Mouse (Mus musculus) frontal cortex, adult (tissue): ENCODE measurements at regions not wholly inside any gene's neighbourhood (a gene's known extent, or its start where the extent isn't known, plus 50 kb on each side); places are given as distances from the start of the nearest gene placed in this dataset.

Experiments
- ATAC-seq: cut with Nextera tagmentation; 2 replicates; pipeline ENCODE4 v1.9.2; 2017; ENCODE audit warnings: mild to moderate bottlenecking, moderate library complexity, mixed read lengths; ENCODE audit not compliant: low TSS enrichment

GRCm38 (mm10) chr13:16100253-16100652 is 88.6 kb downstream of the Inhba start:
- ATAC-seq = no peak

DNA sequence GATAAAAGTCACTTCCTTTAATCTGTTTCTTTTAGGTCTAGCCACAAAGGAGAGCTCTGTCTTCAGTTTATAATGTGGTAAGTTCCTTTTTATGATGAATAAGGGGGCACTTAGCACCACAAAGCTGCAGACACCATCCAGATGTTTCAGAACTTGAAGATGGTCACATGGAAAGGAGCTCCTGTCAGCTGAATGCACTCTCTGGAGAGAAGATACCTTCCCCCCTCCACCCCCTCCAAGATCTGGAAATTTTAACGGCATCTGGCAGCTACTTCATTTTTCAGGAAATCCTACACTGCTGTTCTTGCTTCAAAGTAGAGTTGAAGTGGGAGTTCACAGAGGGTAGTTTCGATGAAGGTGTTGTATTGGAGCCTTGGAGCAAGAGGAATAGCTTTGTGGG is 103.2 kb downstream of the Inhba start:
- ATAC-seq = peak; percentile 47

DNA sequence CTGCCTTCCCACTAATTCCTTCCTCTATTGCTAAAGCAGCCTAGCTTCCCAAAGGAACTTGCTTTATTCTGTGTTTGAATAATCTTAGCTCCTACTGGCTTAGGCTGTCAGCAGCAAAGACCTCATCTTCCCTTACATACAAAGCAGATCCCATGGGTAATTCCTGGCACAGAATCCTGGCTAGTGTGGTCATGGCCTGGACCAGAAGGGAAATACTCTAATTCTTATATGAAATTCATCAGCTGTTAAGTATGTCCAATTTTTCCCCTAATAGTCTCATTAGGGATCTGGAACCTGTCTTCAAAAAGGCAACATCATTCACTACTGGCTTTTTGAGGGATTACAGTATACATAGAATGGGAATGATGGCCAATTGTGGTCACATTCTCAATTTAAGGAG is 135.0 kb downstream of the Inhba start:
- ATAC-seq = no peak

GRCm38 (mm10) chr13:16154926-16155325 is 143.3 kb downstream of the Inhba start:
- ATAC-seq = no peak

GRCm38 (mm10) chr13:16165204-16165894 is 153.7 kb downstream of the Inhba start:
- ATAC-seq = no peak

GRCm38 (mm10) chr13:16196692-16197091 is 185.0 kb downstream of the Inhba start:
- ATAC-seq = no peak

DNA sequence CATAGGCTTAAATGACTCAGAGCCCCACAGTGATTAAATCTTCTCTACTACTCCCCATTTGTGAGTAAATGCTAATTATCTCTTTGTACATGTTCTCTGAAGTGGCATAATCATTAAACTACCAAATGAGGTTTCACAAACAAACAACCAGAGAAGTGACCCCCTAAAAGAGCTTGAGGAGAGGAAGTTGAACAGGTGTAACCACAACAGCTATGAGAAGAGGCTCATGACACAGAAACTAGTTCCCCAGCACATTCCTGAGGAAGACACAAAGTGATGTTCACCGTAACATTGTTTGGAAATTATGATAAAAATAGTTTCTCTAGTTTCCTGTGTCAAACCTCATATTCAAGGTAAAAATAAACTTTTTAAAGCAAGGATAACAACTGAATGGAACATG is 188.4 kb downstream of the Inhba start:
- ATAC-seq = no peak

DNA sequence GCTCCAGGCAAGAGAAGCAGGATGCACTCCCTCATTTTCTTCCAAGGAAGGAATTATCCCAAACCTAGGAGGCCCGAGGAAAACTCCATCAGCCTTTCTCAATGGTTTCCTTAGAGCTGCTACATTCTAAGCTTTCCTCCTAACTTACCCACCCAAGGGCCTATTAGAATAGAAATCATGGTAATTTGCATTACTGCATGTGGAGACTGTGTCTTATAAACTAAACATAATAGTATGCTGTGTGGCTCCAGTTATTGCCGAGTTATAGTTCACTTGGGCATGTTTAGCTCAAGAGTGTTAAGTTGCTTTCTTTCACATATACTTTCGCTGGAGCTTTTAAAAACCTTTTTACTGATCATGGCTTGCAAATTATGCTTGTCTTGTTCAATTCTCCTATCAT is 191.5 kb downstream of the Inhba start:
- ATAC-seq = no peak

DNA sequence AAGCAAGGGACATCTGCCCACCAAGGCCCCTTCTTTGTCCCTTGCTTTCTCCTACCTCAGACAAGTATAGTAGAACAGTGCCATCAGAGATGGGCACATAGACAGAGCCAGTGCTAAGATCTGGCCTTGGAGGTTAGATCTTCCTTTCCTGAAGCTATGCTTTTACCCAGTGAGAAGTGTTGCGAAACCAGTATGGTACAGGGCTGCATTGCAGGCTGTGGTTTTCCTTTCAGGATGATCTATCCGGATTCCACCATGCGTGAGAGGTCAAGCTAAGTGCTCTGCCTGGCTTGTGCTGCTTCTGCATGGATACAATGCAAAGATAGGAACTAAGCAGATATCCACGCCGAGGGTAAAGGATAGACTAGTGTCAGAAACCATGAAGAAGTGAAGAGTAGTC is 192.4 kb downstream of the Inhba start:
- ATAC-seq = no peak

DNA sequence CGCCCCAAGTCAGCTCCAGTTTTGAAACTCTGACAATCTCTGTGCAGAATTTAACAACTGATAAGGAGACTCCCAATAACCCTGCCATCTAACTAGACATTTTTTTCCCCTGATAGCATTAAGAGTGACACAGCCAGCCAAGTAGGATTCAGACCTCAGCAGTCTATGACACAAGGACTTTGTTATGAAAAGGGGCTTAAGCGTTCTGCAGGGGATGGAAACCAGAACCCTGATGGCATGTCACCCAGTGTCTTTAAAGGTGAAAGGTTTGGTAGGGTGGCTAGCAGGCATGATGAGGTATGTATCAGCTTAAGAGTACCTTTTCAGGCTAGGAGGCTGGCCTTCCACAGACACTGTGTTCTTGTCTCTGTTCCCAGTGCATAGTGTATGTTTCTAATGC is 199.8 kb downstream of the Inhba start:
- no peak for ATAC-seq

DNA sequence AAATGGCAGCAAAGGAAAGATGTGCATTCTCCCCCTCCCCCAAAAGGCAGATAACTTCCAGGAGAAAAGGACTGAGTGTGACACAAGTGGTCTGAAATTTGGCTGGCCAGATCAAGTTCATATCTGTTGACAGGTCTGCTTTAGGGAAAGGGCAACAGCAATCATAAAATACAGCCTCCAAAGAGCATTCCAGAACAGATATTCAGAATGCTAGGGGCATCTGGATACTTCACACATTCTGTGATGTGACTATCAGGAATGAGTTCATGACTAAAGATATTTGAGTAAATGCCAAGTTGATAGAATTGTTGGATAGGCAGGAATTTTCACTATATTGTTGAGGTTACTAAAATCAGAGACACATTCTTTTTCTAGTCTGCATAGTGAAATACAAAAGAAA is 208.2 kb downstream of the Inhba start:
- ATAC-seq = no peak

GRCm38 (mm10) chr13:16222942-16223600 is 211.4 kb downstream of the Inhba start:
- ATAC-seq = no peak

DNA sequence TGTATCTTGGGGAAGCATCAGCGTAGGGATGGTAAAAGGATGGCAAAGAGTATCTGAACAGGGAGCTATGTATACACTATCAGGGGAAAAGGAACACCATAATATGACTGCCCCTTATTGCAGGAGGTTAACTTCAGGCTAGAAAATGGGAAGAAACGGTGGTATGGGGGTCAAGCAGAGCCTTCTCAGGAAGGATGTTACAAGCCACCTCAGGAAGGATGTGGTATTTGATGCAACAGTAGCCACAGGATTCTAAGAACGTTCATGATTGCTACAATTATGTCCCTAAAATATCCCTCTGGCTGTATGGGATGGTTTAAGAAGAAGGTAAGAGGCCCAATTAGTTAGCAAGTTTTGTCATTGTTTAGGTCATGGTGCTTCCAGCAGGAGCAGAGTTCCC is 249.5 kb downstream of the Inhba start:
- ATAC-seq = no peak

DNA sequence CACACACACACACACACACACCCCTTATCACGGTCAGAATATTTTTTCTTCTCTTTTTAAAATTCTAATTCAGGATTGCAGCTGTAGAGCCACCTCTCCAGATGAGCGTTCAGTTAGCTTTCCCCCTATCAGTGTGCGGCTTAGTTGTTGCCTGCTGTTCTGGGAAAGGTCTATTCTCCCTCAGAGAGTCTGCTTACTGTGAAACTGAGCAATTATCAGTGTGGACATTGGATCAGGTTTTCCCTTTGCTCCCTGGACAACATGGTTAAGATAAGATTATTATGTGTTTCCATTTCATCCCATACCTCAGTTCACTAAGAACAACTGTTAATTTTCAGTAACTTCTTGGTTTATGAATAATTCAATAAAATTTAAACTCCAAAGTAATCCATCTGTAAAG is 268.3 kb downstream of the Inhba start:
- no peak for ATAC-seq

DNA sequence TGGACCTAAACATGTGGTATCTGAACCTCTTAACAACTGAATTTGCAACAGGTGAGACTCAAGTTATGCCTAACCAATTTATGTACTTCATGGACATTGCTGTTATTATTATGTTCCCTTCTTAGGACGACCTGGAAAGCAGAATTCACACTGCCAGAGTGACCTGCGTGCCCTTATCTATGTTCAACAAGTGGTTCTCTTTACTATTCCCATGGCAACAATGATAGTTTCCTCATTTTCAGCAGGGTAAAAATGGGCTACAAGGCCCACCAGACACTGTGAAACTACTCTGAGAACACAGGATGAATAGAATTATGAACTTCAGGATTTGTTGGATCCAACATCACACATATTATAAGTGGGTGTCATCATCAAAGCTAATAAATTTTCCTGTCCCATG is 269.1 kb downstream of the Inhba start:
- no peak for ATAC-seq

- ATAC-seq = no peak
These were observed 270.1 kb downstream of the Inhba start for GRCm38 (mm10) chr13:16281777-16282176.

DNA sequence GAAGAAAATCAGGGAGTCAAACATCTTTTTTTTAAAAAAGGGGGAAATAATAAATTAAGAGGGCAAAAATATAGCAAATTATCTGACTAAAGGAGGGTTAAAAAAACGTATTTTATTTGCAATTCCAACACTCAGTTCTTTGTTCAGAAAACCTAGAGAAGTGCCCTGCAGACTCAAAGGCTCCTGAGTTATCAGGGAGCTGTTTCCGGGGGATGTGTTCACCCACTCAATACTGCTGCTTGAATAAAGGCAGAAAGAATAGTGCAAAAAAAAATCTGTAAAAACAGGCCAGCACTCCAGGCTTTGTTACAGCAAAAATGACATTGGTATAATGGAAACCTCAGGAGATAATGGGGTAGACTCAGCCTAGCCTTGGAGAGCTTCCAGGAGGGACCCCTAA is 270.6 kb downstream of the Inhba start:
- peak; percentile 64 for ATAC-seq

DNA sequence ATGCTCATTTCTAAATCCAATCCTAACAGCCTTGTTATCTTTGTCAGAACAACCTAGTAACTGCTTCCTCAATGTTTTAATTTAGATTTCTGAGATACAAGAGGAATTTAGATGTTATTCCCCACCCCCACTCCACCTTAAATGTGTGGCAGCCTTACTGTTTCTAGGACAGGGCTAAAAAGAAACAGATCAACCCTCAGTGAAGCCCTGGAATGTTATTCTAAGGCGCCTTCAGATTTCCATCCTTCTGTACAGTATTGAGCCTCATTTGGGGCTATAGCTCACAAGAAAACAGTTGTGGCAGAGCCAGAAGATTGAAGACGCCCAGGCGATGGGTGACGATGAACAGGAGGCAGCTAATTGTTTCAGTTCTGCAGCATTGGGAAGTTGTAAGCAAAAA is 271.7 kb downstream of the Inhba start:
- peak; percentile 86 for ATAC-seq

GRCm38 (mm10) chr13:16289633-16290032 is 278.0 kb downstream of the Inhba start:
- no peak for ATAC-seq

DNA sequence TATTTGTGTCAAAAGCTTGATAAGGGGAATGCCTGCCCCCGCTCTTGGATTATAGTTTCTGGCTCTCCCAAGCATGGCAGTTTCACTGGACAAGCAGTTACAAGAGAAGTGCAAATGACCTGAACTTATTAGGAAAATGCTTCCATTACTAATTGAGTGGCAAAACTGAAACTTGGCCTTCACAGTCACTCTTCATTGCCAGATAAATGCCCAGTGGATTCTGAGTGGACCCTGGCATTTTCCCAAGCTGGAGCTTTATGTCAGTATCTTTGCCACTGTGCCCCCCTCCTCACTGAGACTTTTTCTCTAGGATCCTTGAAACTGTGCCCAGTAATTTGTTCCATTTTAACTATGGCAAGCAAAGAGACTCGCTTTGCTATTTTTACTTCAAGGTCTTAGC is 279.1 kb downstream of the Inhba start:
- peak; percentile 57 for ATAC-seq

DNA sequence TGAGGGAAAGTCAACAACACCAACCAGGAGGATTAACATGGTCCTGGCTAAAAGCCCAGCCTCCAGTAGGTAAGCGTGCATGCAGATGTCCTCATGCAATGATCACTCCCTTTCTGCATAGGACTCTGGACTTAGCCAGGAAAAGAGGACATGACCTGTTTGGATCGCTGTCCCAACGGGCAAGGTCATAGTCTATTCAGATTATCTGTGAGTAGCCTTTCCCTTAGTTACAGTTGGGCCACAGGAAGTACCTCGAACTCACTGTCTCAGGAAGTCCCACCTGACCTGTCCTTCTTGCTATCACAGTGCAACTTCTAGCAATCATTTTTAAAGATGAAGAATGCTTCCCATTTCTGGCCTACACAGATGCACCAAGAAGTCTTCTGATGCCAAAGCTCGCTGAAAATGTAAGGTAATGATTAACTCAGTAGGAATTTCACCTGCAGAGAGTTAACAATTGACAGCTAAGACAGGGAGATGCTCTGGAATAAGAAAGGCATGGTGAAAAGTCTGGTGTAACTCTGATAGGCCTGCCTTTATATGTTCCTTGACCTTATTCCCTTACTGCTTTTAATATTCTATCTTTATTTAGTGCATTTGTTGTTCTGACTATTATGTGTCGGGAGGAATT is 280.1 kb downstream of the Inhba start:
- ATAC-seq = no peak

DNA sequence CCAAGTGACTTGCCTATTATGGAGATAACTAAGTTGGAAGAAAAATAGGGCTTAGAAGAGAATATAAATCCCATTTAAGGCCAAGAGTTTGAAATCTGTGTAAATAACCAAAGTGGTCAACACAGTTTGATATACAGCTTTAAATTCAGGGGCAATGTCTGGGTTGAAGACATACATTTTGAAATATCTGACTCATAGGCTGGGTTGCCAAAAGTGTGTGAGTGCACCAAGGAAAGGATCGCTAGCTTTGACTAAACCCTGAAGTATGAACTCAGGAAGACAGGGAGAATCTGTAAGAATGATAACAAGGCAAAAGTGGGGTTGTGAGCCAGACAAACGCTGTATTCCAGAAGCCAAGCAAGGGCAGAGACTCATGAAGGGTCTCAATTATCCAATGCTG is 288.1 kb downstream of the Inhba start:
- no peak for ATAC-seq

GRCm38 (mm10) chr13:16314669-16315068 is 303.0 kb downstream of the Inhba start:
- ATAC-seq = peak; percentile 23; the same call in 1 of the 2 replicates
